Mouse (Mus musculus) ZHBTc4 (cell line): ENCODE measurements at regions not wholly inside any gene's neighbourhood (a gene's known extent, or its start where the extent isn't known, plus 50 kb on each side); places are given as distances from the start of the nearest gene placed in this dataset.

Source experiments
- DNase-seq: peaks from one replicate; pipeline ENCODE4 v3.0.0-alpha.2; 2011; ENCODE audit warnings: low read depth, low spot score

GRCm38 (mm10) chr12:96201855-96202254 lies 509.8 kb downstream of the Flrt2 start:
- no peak for DNase-seq

- no peak for DNase-seq
Measured at GRCm38 (mm10) chr12:96226446-96226845, 534.4 kb downstream of the Flrt2 start.

GRCm38 (mm10) chr12:96228714-96229113 lies 536.7 kb downstream of the Flrt2 start:
- DNase-seq = no peak

- DNase-seq = no peak
Measured at GRCm38 (mm10) chr12:96235510-96235909, 543.5 kb downstream of the Flrt2 start.

- no peak for DNase-seq
Measured at GRCm38 (mm10) chr12:96235996-96236525, 544.0 kb downstream of the Flrt2 start.

- DNase-seq = no peak
Measured at GRCm38 (mm10) chr12:96239642-96240041, 547.6 kb downstream of the Flrt2 start.

GRCm38 (mm10) chr12:96261978-96262377 lies 570.0 kb downstream of the Flrt2 start:
- no peak for DNase-seq

- DNase-seq = no peak
Measured at GRCm38 (mm10) chr12:96275894-96276293, 583.9 kb downstream of the Flrt2 start.

- DNase-seq = peak; percentile 33
Measured at GRCm38 (mm10) chr12:96311137-96311536, 619.1 kb downstream of the Flrt2 start.

- DNase-seq = no peak
Measured at GRCm38 (mm10) chr12:96323061-96323786, 631.2 kb downstream of the Flrt2 start.

GRCm38 (mm10) chr12:96351143-96351542 lies 659.1 kb downstream of the Flrt2 start:
- no peak for DNase-seq

GRCm38 (mm10) chr12:96378924-96379323 lies 686.9 kb downstream of the Flrt2 start:
- DNase-seq = no peak

- no peak for DNase-seq
Measured at GRCm38 (mm10) chr12:96419104-96419503, 727.1 kb downstream of the Flrt2 start.

- DNase-seq = no peak
Measured at GRCm38 (mm10) chr12:96419567-96419966, 727.5 kb downstream of the Flrt2 start.

- DNase-seq = no peak
Measured at GRCm38 (mm10) chr12:96427589-96427988, 735.6 kb downstream of the Flrt2 start.

GRCm38 (mm10) chr12:96442546-96442945 lies 750.5 kb downstream of the Flrt2 start:
- no peak for DNase-seq

GRCm38 (mm10) chr12:96453374-96453773 lies 761.3 kb downstream of the Flrt2 start:
- no peak for DNase-seq

- no peak for DNase-seq
Measured at GRCm38 (mm10) chr12:96476344-96476743, 784.3 kb downstream of the Flrt2 start.

GRCm38 (mm10) chr12:96488448-96488960 lies 796.5 kb downstream of the Flrt2 start:
- DNase-seq = no peak

GRCm38 (mm10) chr12:96509658-96510057 lies 817.6 kb downstream of the Flrt2 start:
- no peak for DNase-seq

GRCm38 (mm10) chr12:96558824-96559223 lies 866.8 kb downstream of the Flrt2 start:
- no peak for DNase-seq

GRCm38 (mm10) chr12:96594845-96595244 lies 902.8 kb downstream of the Flrt2 start:
- no peak for DNase-seq

- no peak for DNase-seq
Measured at GRCm38 (mm10) chr12:96615134-96615533, 923.1 kb downstream of the Flrt2 start.
